Mouse (Mus musculus): ENCODE measurements around the gene Mecp2. TPM values are rescaled to one million over a fixed set of nuclear protein-coding genes. Genes with fewer than 3 reads are reported as not detected.

The Mecp2 gene
- 30.4 TPM for polyA plus RNA-seq (2015; fragmentation: Illumina TruSeq; extraction: RNeasy Lipid Tissue Mini Kit (QIAGEN cat#74804); ENCODE audit: insufficient read depth, low replicate concordance)

DNA sequence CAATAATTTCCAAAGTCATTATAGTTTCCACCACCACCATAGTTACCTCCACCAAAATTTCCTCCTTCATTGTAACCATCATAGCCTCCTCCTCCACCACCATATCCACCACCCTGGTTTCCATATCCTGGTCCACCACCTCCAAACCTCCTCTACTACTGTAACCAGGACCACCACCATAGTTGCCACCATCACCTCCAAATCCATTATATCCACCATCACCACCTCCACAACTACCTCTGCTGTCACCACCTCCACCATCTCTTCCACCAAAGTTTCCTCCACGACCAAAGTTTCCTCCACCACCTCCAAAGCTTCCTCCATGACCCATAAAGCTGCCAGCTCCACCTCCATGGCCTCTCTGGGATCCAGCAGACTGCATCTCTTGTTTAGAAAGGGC, at the start of gene Mecp2:
TSS of gene Mecp2 (minus strand) at position 101 of the 400 bp plus-strand sequence.

DNA sequence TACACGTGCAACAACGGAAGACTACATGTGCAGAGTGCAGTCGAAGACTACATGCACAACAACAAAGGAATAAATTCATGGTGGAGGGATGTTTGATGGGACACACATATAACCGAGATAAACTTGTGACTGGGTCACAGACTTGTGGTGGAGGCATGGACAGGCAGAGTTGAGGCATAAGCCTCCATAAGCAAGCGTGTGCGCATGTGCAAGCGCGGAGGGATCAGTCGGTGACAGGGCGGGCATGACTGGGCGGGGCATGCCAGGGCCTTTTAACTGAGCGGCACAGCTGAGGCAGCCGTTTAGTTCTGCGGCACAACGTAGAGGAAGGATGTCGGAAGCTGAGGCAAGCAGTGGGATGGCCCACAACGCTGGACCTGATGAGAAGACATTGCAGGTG, 41.8 kb upstream of the Mecp2 start, which contains the start of gene Tktl1:
TSS of gene Tktl1 (plus strand) at position 301 of the 400 bp plus-strand sequence.

DNA sequence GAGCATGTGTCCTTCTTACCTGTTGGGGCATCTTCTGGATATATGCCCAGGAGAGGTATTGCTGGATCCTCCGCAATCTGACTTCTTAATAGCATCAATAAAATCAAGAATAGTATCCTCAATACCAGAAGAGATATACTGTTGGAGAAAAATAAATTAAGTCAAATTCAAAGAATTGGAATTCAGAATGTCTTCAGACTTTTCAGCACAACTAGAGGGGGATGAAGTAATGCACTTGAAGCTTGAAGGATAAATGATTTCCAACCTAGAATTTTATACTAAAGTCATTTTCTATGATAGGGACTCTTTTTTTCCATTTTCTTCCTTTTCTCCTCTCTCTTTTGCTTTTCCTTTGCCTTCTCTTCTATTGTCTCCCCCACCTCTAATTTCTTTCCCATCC, 32.6 kb upstream of the Mecp2 start, which contains the start of gene Tex28:
TSS of gene Tex28 (minus strand) at position 101 of the 400 bp plus-strand sequence.

DNA sequence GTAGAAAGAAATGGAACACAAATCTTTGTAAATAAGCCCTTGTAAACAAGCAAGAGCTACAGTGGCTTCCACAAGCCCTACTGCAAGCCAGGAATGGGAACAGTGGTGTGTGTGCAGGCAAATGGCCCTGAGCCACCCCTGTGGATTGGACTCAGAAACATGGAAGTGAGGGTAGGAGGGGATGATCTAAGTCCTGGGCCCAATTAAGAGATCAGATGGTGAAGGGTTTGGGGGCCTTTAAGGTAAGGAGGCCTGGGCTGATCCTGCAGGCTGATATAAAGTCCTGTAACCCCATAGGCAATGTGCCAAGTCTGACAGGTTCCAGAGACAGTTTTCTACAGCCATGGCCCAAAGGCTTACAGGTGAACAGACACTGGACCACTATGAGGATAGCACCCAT, 8.0 kb downstream of the Mecp2 start, which contains the start of gene Opn1mw:
TSS of gene Opn1mw (plus strand) at position 301 of the 400 bp plus-strand sequence.

DNA sequence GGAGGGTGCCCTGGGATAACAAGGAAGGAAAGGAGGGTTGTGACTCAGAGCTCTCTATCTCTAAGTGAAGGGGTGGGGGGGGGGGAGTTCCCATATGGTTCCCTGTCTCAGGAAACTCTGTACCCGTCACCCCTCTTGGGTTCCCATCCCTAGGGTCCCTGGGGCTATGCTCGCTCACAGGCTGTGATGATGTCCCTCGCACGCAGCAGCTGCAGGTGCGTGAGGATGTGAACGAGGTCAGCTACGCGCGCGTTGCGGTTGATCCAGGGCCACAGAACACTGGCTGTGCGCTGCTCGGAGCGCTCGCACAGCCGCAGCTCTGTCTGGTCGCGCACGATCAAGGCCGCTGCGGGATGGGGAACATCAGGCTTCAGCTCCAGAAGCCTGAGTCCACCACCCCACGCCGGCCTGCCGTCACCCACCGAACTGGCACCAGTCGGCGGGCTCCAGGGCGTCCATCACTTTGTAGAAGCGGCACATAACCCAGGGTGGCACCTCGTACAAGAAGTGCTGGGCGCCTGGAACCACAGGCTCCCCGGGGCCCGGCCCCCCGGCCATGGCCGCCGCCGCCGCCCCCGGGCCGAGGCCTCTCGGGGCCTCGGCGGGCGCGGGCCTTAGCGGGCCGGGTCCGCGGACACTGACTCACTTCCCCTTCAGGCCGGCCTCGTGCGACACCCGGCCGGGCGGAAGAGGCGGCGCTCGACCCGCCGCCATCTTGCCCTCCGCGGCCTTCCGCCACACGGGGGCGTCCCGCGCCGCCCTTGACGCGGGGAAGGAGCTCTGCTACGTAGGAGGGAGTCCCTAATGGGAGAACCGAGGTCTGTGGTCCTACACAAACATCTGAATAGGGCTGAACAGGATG, 111.7 kb downstream of the Mecp2 start, which contains the start of gene Irak1:
TSS of gene Irak1 (minus strand) at position 731 of the 862 bp plus-strand sequence.

Other genes starting within 250 kb of the Mecp2 start
- not detected for gene Avpr2, start 243.3 kb downstream of the Mecp2 start, polyA plus RNA-seq (2015; fragmentation: Illumina TruSeq; extraction: RNeasy Lipid Tissue Mini Kit (QIAGEN cat#74804); ENCODE audit: insufficient read depth, low replicate concordance)
- gene L1cam, start 239.3 kb downstream of the Mecp2 start, polyA plus RNA-seq (2015; fragmentation: Illumina TruSeq; extraction: RNeasy Lipid Tissue Mini Kit (QIAGEN cat#74804); ENCODE audit: insufficient read depth, low replicate concordance) = 9.2 TPM
- gene Arhgap4, start 213.5 kb downstream of the Mecp2 start, polyA plus RNA-seq (2015; fragmentation: Illumina TruSeq; extraction: RNeasy Lipid Tissue Mini Kit (QIAGEN cat#74804); ENCODE audit: insufficient read depth, low replicate concordance) = 171 TPM
- 54.0 TPM for gene Naa10, start 213.4 kb downstream of the Mecp2 start, polyA plus RNA-seq (2015; fragmentation: Illumina TruSeq; extraction: RNeasy Lipid Tissue Mini Kit (QIAGEN cat#74804); ENCODE audit: insufficient read depth, low replicate concordance)
- gene Renbp, start 204.5 kb downstream of the Mecp2 start, polyA plus RNA-seq (2015; fragmentation: Illumina TruSeq; extraction: RNeasy Lipid Tissue Mini Kit (QIAGEN cat#74804); ENCODE audit: insufficient read depth, low replicate concordance) = 19.0 TPM
- 76.2 TPM for gene Hcfc1, start 169.0 kb downstream of the Mecp2 start, polyA plus RNA-seq (2015; fragmentation: Illumina TruSeq; extraction: RNeasy Lipid Tissue Mini Kit (QIAGEN cat#74804); ENCODE audit: insufficient read depth, low replicate concordance)
- gene Irak1, start 111.4 kb downstream of the Mecp2 start, polyA plus RNA-seq (2015; fragmentation: Illumina TruSeq; extraction: RNeasy Lipid Tissue Mini Kit (QIAGEN cat#74804); ENCODE audit: insufficient read depth, low replicate concordance) = 130 TPM
- not detected for gene Opn1mw, start 7.9 kb downstream of the Mecp2 start, polyA plus RNA-seq (2015; fragmentation: Illumina TruSeq; extraction: RNeasy Lipid Tissue Mini Kit (QIAGEN cat#74804); ENCODE audit: insufficient read depth, low replicate concordance)
- gene Tex28, start 32.5 kb upstream of the Mecp2 start, polyA plus RNA-seq (2015; fragmentation: Illumina TruSeq; extraction: RNeasy Lipid Tissue Mini Kit (QIAGEN cat#74804); ENCODE audit: insufficient read depth, low replicate concordance) = not detected
- gene Tktl1, start 41.9 kb upstream of the Mecp2 start, polyA plus RNA-seq (2015; fragmentation: Illumina TruSeq; extraction: RNeasy Lipid Tissue Mini Kit (QIAGEN cat#74804); ENCODE audit: insufficient read depth, low replicate concordance) = 0.51 TPM
- 425 TPM for gene Flna, start 114.5 kb upstream of the Mecp2 start, polyA plus RNA-seq (2015; fragmentation: Illumina TruSeq; extraction: RNeasy Lipid Tissue Mini Kit (QIAGEN cat#74804); ENCODE audit: insufficient read depth, low replicate concordance)
- gene Emd, start 119.3 kb upstream of the Mecp2 start, polyA plus RNA-seq (2015; fragmentation: Illumina TruSeq; extraction: RNeasy Lipid Tissue Mini Kit (QIAGEN cat#74804); ENCODE audit: insufficient read depth, low replicate concordance) = 76.9 TPM
- gene Rpl10, start 135.4 kb upstream of the Mecp2 start, polyA plus RNA-seq (2015; fragmentation: Illumina TruSeq; extraction: RNeasy Lipid Tissue Mini Kit (QIAGEN cat#74804); ENCODE audit: insufficient read depth, low replicate concordance) = 3,240 TPM
- gene Taz, start 146.5 kb upstream of the Mecp2 start, polyA plus RNA-seq (2015; fragmentation: Illumina TruSeq; extraction: RNeasy Lipid Tissue Mini Kit (QIAGEN cat#74804); ENCODE audit: insufficient read depth, low replicate concordance) = 134 TPM
- 30.2 TPM for gene Dnase1l1, start 147.0 kb upstream of the Mecp2 start, polyA plus RNA-seq (2015; fragmentation: Illumina TruSeq; extraction: RNeasy Lipid Tissue Mini Kit (QIAGEN cat#74804); ENCODE audit: insufficient read depth, low replicate concordance)
- 253 TPM for gene Atp6ap1, start 161.7 kb upstream of the Mecp2 start, polyA plus RNA-seq (2015; fragmentation: Illumina TruSeq; extraction: RNeasy Lipid Tissue Mini Kit (QIAGEN cat#74804); ENCODE audit: insufficient read depth, low replicate concordance)
- 380 TPM for gene Gdi1, start 169.6 kb upstream of the Mecp2 start, polyA plus RNA-seq (2015; fragmentation: Illumina TruSeq; extraction: RNeasy Lipid Tissue Mini Kit (QIAGEN cat#74804); ENCODE audit: insufficient read depth, low replicate concordance)
- 74.4 TPM for gene Fam50a, start 177.7 kb upstream of the Mecp2 start, polyA plus RNA-seq (2015; fragmentation: Illumina TruSeq; extraction: RNeasy Lipid Tissue Mini Kit (QIAGEN cat#74804); ENCODE audit: insufficient read depth, low replicate concordance)
- gene Plxna3, start 193.7 kb upstream of the Mecp2 start, polyA plus RNA-seq (2015; fragmentation: Illumina TruSeq; extraction: RNeasy Lipid Tissue Mini Kit (QIAGEN cat#74804); ENCODE audit: insufficient read depth, low replicate concordance) = 5.0 TPM
- 32.5 TPM for gene Lage3, start 218.3 kb upstream of the Mecp2 start, polyA plus RNA-seq (2015; fragmentation: Illumina TruSeq; extraction: RNeasy Lipid Tissue Mini Kit (QIAGEN cat#74804); ENCODE audit: insufficient read depth, low replicate concordance)
- gene Ubl4a, start 237.9 kb upstream of the Mecp2 start, polyA plus RNA-seq (2015; fragmentation: Illumina TruSeq; extraction: RNeasy Lipid Tissue Mini Kit (QIAGEN cat#74804); ENCODE audit: insufficient read depth, low replicate concordance) = 34.8 TPM
- 16.4 TPM for gene Slc10a3, start 238.0 kb upstream of the Mecp2 start, polyA plus RNA-seq (2015; fragmentation: Illumina TruSeq; extraction: RNeasy Lipid Tissue Mini Kit (QIAGEN cat#74804); ENCODE audit: insufficient read depth, low replicate concordance)